Mouse (Mus musculus): Measurements from ENCODE around the gene Lactbl1.

The Lactbl1 gene
- long read RNA-seq, experiment 1, result 0 reads
- long read RNA-seq, experiment 2, result 0 reads

- intact Hi-C loops (cut with DNase I), result loop anchor here (2.0 to 5.0 kb wide), 2 partner anchors 95 to 254 kb away; no protein-coding TSS in a partner anchor
Measured at GRCm38 (mm10) chr4:136622388-136622787, at the start of gene Lactbl1. TSS of gene Lactbl1 (plus strand) at chr4:136622621.

- intact Hi-C loops (cut with DNase I), result no loop called here
Measured at GRCm38 (mm10) chr4:136581885-136582284, 40.5 kb upstream of the Lactbl1 start.

- intact Hi-C loops (cut with DNase I), result no loop called here
Measured at GRCm38 (mm10) chr4:136587221-136587827, 35.1 kb upstream of the Lactbl1 start.

- intact Hi-C loops (cut with DNase I), result no loop called here
Measured at GRCm38 (mm10) chr4:136588003-136588402, 34.4 kb upstream of the Lactbl1 start.

- intact Hi-C loops (cut with DNase I), result loop anchor here (5.0 kb wide), 1 partner anchor 35 kb away; no protein-coding TSS in a partner anchor
Measured at GRCm38 (mm10) chr4:136592111-136592510, 30.3 kb upstream of the Lactbl1 start.

- intact Hi-C loops (cut with DNase I), result loop anchor here (5.0 kb wide), 1 partner anchor 37 kb away; no protein-coding TSS in a partner anchor
Measured at GRCm38 (mm10) chr4:136594006-136594405, 28.4 kb upstream of the Lactbl1 start.

GRCm38 (mm10) chr4:136595221-136595620 lies 27.2 kb upstream of the Lactbl1 start:
- intact Hi-C loops (cut with DNase I), result no loop called here

GRCm38 (mm10) chr4:136598268-136598876 lies 24.0 kb upstream of the Lactbl1 start:
- intact Hi-C loops (cut with DNase I), result no loop called here

GRCm38 (mm10) chr4:136599869-136600268 lies 22.6 kb upstream of the Lactbl1 start:
- intact Hi-C loops (cut with DNase I), result loop anchor here (5.0 to 10.0 kb wide), 3 partner anchors 33 to 545 kb away; partner anchors contain the start of gene Rpl11

GRCm38 (mm10) chr4:136600536-136600935 lies 21.9 kb upstream of the Lactbl1 start:
- intact Hi-C loops (cut with DNase I), result loop anchor here (5.0 to 10.0 kb wide), 3 partner anchors 33 to 546 kb away; partner anchors contain the start of gene Rpl11

- intact Hi-C loops (cut with DNase I), result loop anchor here (5.0 to 10.0 kb wide), 3 partner anchors 34 to 547 kb away; partner anchors contain the start of gene Rpl11
Measured at GRCm38 (mm10) chr4:136601476-136601875, 20.9 kb upstream of the Lactbl1 start.

- intact Hi-C loops (cut with DNase I), result loop anchor here (5.0 to 10.0 kb wide), 3 partner anchors 35 to 547 kb away; partner anchors contain the start of gene Rpl11
Measured at GRCm38 (mm10) chr4:136602018-136602554, 20.3 kb upstream of the Lactbl1 start.

- intact Hi-C loops (cut with DNase I), result loop anchor here (5.0 to 10.0 kb wide), 3 partner anchors 35 to 548 kb away; partner anchors contain the start of gene Rpl11
Measured at GRCm38 (mm10) chr4:136602568-136602967, 19.9 kb upstream of the Lactbl1 start, which contains the start of gene Kdm1a. TSS of gene Kdm1a (minus strand) at chr4:136602723.

GRCm38 (mm10) chr4:136605756-136606485 lies 16.5 kb upstream of the Lactbl1 start:
- intact Hi-C loops (cut with DNase I), result loop anchor here (10.0 kb wide), 1 partner anchor 551 kb away; the partner anchor contains the start of gene Rpl11

- intact Hi-C loops (cut with DNase I), result no loop called here
Measured at GRCm38 (mm10) chr4:136610387-136610856, 12.0 kb upstream of the Lactbl1 start, which contains the start of gene Tex46. TSS of gene Tex46 (plus strand) at chr4:136610437.

GRCm38 (mm10) chr4:136613657-136614056 lies 8.8 kb upstream of the Lactbl1 start:
- intact Hi-C loops (cut with DNase I), result no loop called here

GRCm38 (mm10) chr4:136621336-136621735 lies 1.1 kb upstream of the Lactbl1 start:
- intact Hi-C loops (cut with DNase I), result loop anchor here (5.0 kb wide), 1 partner anchor 94 kb away; no protein-coding TSS in a partner anchor

- intact Hi-C loops (cut with DNase I), result loop anchor here (2.0 to 5.0 kb wide), 2 partner anchors 95 to 253 kb away; no protein-coding TSS in a partner anchor
Measured at GRCm38 (mm10) chr4:136621956-136622355, 465 bp upstream of the Lactbl1 start.

- intact Hi-C loops (cut with DNase I), result no loop called here
Measured at GRCm38 (mm10) chr4:136626590-136626989, 4.2 kb downstream of the Lactbl1 start.

- intact Hi-C loops (cut with DNase I), result no loop called here
Measured at GRCm38 (mm10) chr4:136631237-136631994, 9.0 kb downstream of the Lactbl1 start.

Data from adrenal gland (tissue).